Mouse (Mus musculus) T-helper 17 cell (primary cell): ENCODE measurements at regions not wholly inside any gene's neighbourhood (a gene's known extent, or its start where the extent isn't known, plus 50 kb on each side); places are given as distances from the start of the nearest gene placed in this dataset.

Experiments
- in situ Hi-C, 2 experiments: fragments of 300-600 bp; cut with MboI, MseI; formaldehyde crosslinking; loops; 1 replicate in 1 of 2; 2 replicates in 1 of 2; pipeline ENCODE4 v1.15.1; 2025; ENCODE audit warnings: high pct_unique_total_duplicates in 2 of 2

GRCm38 (mm10) chr5:51928801-51929200 is 261.5 kb downstream of the Dhx15 start:
- in situ Hi-C loops = no loop called here

- in situ Hi-C loops = no loop called here
Observed at GRCm38 (mm10) chr5:51923417-51923816, 266.9 kb downstream of the Dhx15 start.

- in situ Hi-C loops = no loop called here
Observed at GRCm38 (mm10) chr5:51922973-51923372, 267.3 kb downstream of the Dhx15 start.

GRCm38 (mm10) chr5:51922494-51922893 is 267.8 kb downstream of the Dhx15 start:
- in situ Hi-C loops = no loop called here

- in situ Hi-C loops = loop anchor here in 1 of 2 experiments (5.0 kb wide), 1 partner anchor 144 kb away; no protein-coding TSS in a partner anchor
Observed at GRCm38 (mm10) chr5:51917812-51918448, 272.4 kb downstream of the Dhx15 start.

- in situ Hi-C loops = loop anchor here in 1 of 2 experiments (5.0 kb wide), 1 partner anchor 148 kb away; no protein-coding TSS in a partner anchor
Observed at GRCm38 (mm10) chr5:51914731-51915130, 275.6 kb downstream of the Dhx15 start.

- in situ Hi-C loops = loop anchor here in 1 of 2 experiments (5.0 kb wide), 1 partner anchor 158 kb away; no protein-coding TSS in a partner anchor
Observed at GRCm38 (mm10) chr5:51908861-51909260, 281.5 kb downstream of the Dhx15 start.

- in situ Hi-C loops = loop anchor here in 1 of 2 experiments (5.0 kb wide), 1 partner anchor 161 kb away; no protein-coding TSS in a partner anchor
Observed at GRCm38 (mm10) chr5:51906315-51907109, 283.8 kb downstream of the Dhx15 start.

GRCm38 (mm10) chr5:51894159-51894558 is 296.2 kb downstream of the Dhx15 start:
- in situ Hi-C loops = no loop called here

GRCm38 (mm10) chr5:51891341-51891740 is 299.0 kb downstream of the Dhx15 start:
- in situ Hi-C loops = no loop called here

GRCm38 (mm10) chr5:51888404-51888803 is 301.9 kb downstream of the Dhx15 start:
- in situ Hi-C loops = no loop called here

- in situ Hi-C loops = no loop called here
Observed at GRCm38 (mm10) chr5:51882594-51882993, 307.7 kb downstream of the Dhx15 start.

GRCm38 (mm10) chr5:51882173-51882572 is 308.1 kb downstream of the Dhx15 start:
- in situ Hi-C loops = no loop called here

GRCm38 (mm10) chr5:51876846-51877245 is 309.3 kb upstream of the Ppargc1a start:
- in situ Hi-C loops = no loop called here

- in situ Hi-C loops = loop anchor here in 1 of 2 experiments (25.0 kb wide), 1 partner anchor 1111 kb away; no protein-coding TSS in a partner anchor
Observed at GRCm38 (mm10) chr5:51873571-51873970, 306.0 kb upstream of the Ppargc1a start.

GRCm38 (mm10) chr5:51871735-51872134 is 304.2 kb upstream of the Ppargc1a start:
- in situ Hi-C loops = loop anchor here in 1 of 2 experiments (25.0 kb wide), 1 partner anchor 1109 kb away; no protein-coding TSS in a partner anchor

GRCm38 (mm10) chr5:51868223-51868713 is 300.7 kb upstream of the Ppargc1a start:
- in situ Hi-C loops = loop anchor here in 1 of 2 experiments (25.0 kb wide), 1 partner anchor 1106 kb away; no protein-coding TSS in a partner anchor

GRCm38 (mm10) chr5:51866002-51866401 is 298.5 kb upstream of the Ppargc1a start:
- in situ Hi-C loops = loop anchor here in 1 of 2 experiments (25.0 kb wide), 1 partner anchor 1104 kb away; no protein-coding TSS in a partner anchor

- in situ Hi-C loops = loop anchor here in 1 of 2 experiments (25.0 kb wide), 1 partner anchor 1098 kb away; no protein-coding TSS in a partner anchor
Observed at GRCm38 (mm10) chr5:51860496-51860895, 293.0 kb upstream of the Ppargc1a start.

- in situ Hi-C loops = loop anchor here in 1 of 2 experiments (25.0 kb wide), 1 partner anchor 1091 kb away; no protein-coding TSS in a partner anchor
Observed at GRCm38 (mm10) chr5:51853456-51854124, 286.1 kb upstream of the Ppargc1a start.

GRCm38 (mm10) chr5:51850091-51850490 is 282.6 kb upstream of the Ppargc1a start:
- in situ Hi-C loops = loop anchor here in 1 of 2 experiments (25.0 kb wide), 1 partner anchor 1088 kb away; no protein-coding TSS in a partner anchor
